Mouse (Mus musculus) kidney, embryonic 16.5 days (tissue): ENCODE data around the gene Arhgef10l. TPM values are rescaled to one million over a fixed set of nuclear protein-coding genes. Genes with fewer than 3 reads are reported as not detected.

ENCODE experiments used
- ATAC-seq: fragments of 200-750 bp; cut with Nextera tagmentation; 2 replicates; pipeline ENCODE4 v1.8.0; 2017; ENCODE audit warnings: moderate TSS enrichment; ENCODE audit not compliant: low FRiP score, low TSS enrichment
- H3K27ac ChIP-seq: fragments of 300-500 bp; sonication (generic); 2 replicates; pipeline ENCODE4 v1.5.1; 2014; ENCODE audit warnings: low read length
- H3K27me3 ChIP-seq: fragments of 300-500 bp; sonication (generic); 2 replicates; pipeline ENCODE4 v1.6.1; 2014; ENCODE audit warnings: low read length, control low read depth, mixed read lengths; ENCODE audit not compliant: insufficient read depth
- H3K36me3 ChIP-seq: fragments of 300-500 bp; sonication (generic); 2 replicates; pipeline ENCODE4 v1.6.1; 2014; ENCODE audit warnings: low read length, control low read depth, mixed read lengths; ENCODE audit not compliant: insufficient read depth
- H3K4me1 ChIP-seq: fragments of 300-500 bp; sonication (generic); 2 replicates; pipeline ENCODE4 v1.6.1; 2014; ENCODE audit warnings: low read length, control low read depth, mixed read lengths; ENCODE audit not compliant: insufficient read depth
- H3K4me2 ChIP-seq: fragments of 300-500 bp; sonication (generic); replicated peaks from 2 replicates; pipeline ENCODE4 v1.6.1; 2014; ENCODE audit warnings: low read depth, low read length
- H3K4me3 ChIP-seq: fragments of 300-500 bp; sonication (generic); 2 replicates; pipeline ENCODE4 v1.5.1; 2014; ENCODE audit warnings: mild to moderate bottlenecking, low read length
- H3K9ac ChIP-seq: fragments of 300-500 bp; sonication (generic); replicated peaks from 2 replicates; pipeline ENCODE4 v1.6.1; 2014; ENCODE audit warnings: low read length
- H3K9me3 ChIP-seq: fragments of 300-500 bp; sonication (generic); 2 replicates; pipeline ENCODE4 v1.6.1; 2016; ENCODE audit warnings: low read length, control low read depth
- WGBS: fragments of 180-500 bp; shearing (Covaris S2); extraction: QIAGEN DNeasy Blood & Tissue Kit; methylation state at CpG from one replicate; pipeline ENCODE4 v1.1.7; 2014; 5-methylcytosine and 5-hydroxymethylcytosine counted together
- polyA plus RNA-seq: library from polyadenylated mRNA; unstranded; fragments of >200 nt; fragmentation: Nextera tagmentation; extraction: Ambion mirVana; gene quantifications from 2 replicates; pipeline ENCODE4 v1.2.1, GENCODE M21; 2015

Gene Arhgef10l
- polyA plus RNA-seq, 1 experiment from 2014 or later: 25.4 TPM

DNA sequence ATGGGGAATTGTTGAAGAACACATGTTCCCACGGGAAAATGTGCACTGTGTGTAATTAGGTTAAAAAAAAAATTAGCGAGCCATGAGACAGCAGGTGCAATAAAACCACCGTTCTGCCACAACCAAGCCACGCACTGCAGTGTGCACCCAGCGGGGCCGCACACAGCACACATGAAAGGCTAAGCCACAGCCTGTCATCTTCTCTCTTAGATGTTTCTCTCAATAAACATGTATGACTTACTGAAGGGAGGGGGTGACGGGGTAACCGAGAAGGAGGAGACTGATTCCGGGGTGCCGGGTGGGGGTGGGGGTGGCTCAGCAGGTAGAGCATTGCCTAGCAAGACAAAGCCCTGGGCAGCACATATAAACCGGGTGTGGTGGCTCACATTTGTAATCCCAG is 64.7 kb downstream of the Arhgef10l start:
- 64% methylated on average over 11 of the region's 11 CpGs for WGBS
- ATAC-seq: no peak
- Histone ChIP-seq H3K9ac (no peak overlapping the region), H3K27me3 (no peaks in the 10 kb centered on the region), H3K4me1 (0 out of 2 replicates have a peak, but pooled peaks cover 2% of the 10 kb centered on the region), H3K9me3 (peaks cover 14% of the 10 kb centered on the region), H3K36me3 (peaks cover 18% of the 10 kb centered on the region), H3K4me2 (no peak overlapping the region), H3K4me3 (no peak overlapping the region), H3K27ac (no peak overlapping the region)

DNA sequence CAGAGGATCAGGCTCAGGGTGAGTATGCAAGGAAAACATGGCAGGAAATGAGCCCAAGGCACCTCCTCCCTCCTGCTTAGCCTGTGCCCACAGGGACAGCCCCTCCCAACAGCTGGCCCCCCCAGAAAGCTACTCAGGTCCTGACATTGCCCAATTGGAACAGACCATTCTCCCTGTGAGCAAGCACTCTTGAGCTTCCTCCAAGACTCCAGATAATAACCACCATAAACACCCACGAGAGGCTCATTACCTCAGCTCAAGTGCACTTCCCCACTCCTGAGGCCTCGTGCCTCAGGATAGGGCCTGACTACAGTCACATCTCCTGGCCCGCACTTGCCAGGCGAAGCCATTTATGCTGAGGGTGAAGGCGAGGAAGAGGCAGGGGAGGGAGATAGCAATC is 67.0 kb downstream of the Arhgef10l start:
- peaks cover 16% of the 10 kb centered on the region for H3K9me3 ChIP-seq
- H3K27ac ChIP-seq: no peak overlapping the region
- H3K4me3 ChIP-seq: no peak overlapping the region
- 75% methylated on average over 5 of the region's 5 CpGs for WGBS
- no peak for ATAC-seq
- H3K27me3 ChIP-seq: no peaks in the 10 kb centered on the region
- H3K9ac ChIP-seq: no peak overlapping the region
- H3K36me3 ChIP-seq: peaks cover 18% of the 10 kb centered on the region
- H3K4me1 ChIP-seq: 0 out of 2 replicates have a peak, but pooled peaks cover 3% of the 10 kb centered on the region
- no peak overlapping the region for H3K4me2 ChIP-seq

DNA sequence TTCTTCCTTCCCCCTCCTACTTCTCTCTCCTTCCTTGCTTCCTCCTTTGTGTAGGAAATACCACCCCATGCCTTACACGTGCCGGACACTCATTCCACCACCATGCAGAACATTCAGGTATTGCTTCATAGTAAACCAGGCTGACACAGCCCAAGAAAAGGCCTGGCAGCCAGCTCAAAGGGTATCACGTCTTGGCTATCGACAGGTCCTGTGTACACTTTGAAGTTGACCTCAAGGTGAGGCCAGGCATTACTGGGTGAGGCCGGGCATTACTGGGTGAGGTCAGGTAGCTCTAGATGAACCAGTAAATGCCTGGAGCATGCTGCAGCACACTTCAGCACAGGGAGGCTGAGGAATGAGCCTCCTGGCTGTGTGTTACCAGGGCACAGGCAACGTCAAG is 67.9 kb downstream of the Arhgef10l start:
- H3K9ac ChIP-seq: no peak overlapping the region
- H3K4me2 ChIP-seq: no peak overlapping the region
- no peaks in the 10 kb centered on the region for H3K27me3 ChIP-seq
- no peak overlapping the region for H3K4me3 ChIP-seq
- H3K4me1 ChIP-seq: peaks cover 3% of the 10 kb centered on the region; the same call in 1 of the 2 replicates
- peaks cover 18% of the 10 kb centered on the region for H3K36me3 ChIP-seq
- ATAC-seq: no peak
- no peak overlapping the region for H3K27ac ChIP-seq
- H3K9me3 ChIP-seq: peaks cover 16% of the 10 kb centered on the region
- WGBS: 95% methylated on average over 6 of the region's 6 CpGs

DNA sequence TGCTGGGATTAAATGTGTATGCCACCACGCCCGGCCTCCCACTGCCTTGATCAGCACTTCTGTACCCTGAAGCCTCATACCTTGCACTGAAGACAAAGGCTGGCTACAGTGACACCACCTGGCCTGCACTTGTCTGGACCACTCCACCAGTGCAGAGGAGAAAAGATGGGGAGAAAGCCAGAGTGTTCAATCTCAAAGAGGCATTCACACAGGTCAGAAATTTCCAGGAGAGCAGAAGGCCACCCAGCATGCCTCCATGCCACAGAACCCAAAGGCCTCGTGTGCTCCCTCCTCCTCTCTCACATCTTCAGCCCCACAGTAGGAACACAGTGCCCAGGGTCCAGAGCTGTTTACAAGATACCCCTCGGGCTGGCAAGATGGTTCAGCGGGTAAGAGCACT is 68.4 kb downstream of the Arhgef10l start:
- Histone ChIP-seq H3K27me3 (no peaks in the 10 kb centered on the region), H3K36me3 (peaks cover 18% of the 10 kb centered on the region), H3K9me3 (peaks cover 16% of the 10 kb centered on the region), H3K4me1 (peaks cover 3% of the 10 kb centered on the region; the same call in 1 of the 2 replicates), H3K4me3 (no peak overlapping the region), H3K4me2 (no peak overlapping the region), H3K27ac (no peak overlapping the region), H3K9ac (no peak overlapping the region)
- WGBS: 93% methylated on average over 5 of the region's 5 CpGs
- no peak for ATAC-seq

DNA sequence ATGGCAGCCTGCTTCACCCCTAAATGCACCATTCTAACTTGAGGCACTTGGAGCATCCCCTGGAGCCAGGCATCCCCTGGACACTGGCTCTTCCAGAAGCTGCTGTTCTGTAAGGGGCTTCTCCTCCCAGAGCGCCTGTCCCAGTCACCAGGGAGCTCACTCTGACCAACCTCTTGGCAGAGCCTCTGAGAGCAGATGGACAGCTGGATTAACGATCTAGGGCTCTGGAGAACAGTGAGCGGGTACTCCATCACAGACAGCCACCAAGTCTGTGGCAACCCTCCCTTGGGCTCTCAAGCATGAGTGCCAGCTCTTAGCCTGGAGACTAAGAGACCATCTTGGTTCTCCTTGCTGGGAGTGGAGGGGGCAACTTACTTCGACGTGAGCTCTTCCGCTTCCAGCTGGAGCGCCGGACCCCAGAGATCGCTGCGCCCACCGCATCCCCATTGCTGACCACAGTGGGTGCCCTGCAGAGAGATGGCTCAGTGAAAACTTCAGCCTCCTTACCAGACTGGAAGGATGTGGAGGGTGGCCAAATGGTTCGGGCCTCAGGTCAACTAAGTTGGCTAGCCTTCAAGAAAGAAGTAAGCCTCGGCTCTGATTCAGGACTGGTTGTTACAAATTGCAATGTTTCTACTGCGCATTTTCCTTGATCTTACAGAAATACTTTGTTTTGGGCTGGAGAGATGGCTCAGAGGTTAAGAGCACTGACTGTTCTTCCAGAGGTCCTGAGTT is 71.9 kb downstream of the Arhgef10l start:
- Histone ChIP-seq H3K36me3 (peaks cover 20% of the 10 kb centered on the region), H3K9me3 (peaks cover 16% of the 10 kb centered on the region), H3K4me2 (no peak overlapping the region), H3K4me1 (peaks cover 3% of the 10 kb centered on the region; the same call in 1 of the 2 replicates), H3K27me3 (no peaks in the 10 kb centered on the region), H3K27ac (peak overlapping the region; percentile 78), H3K9ac (no peak overlapping the region), H3K4me3 (no peak overlapping the region)
- 82% methylated on average over 14 of the region's 14 CpGs for WGBS
- ATAC-seq: 0 out of 2 replicates have a peak, but pooled peaks have one; percentile 8

DNA sequence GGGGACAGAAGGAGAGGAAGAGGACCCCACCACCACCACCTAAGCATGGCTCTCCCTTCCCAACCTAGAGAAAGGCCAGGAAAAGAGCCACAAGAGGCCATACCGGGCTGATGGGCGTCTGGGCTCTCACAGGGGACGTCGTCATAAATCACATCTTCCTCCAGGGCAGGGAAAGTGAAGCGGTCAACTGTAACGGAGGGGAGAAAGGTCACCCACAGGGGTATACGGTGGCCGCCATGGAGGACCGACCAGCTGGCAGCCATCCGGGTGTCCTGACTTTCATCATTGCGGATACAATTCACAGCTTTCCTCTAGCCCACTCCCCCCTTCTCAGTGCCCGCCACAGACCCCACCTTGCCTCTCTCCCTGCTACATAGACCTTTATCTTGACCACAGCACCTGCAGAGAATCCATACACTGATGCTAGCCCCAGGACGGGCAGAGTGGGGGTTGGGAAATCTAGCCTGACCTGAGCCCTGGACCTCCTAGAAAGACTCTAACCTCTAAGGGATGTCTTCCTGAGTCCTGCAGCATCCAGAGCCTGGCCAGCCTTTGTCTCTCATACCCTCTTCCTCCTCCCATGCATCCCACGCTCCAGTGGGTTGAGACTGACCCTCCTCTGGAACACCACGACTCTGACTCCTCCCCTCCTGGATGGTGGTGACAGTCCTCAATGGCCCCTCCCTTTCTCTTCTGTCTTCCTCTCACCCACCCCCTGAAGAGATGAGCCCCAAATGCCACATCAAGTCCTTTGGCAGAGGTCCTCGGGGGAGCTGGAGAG is 72.6 kb downstream of the Arhgef10l start:
- Histone ChIP-seq H3K4me1 (peaks cover 3% of the 10 kb centered on the region; the same call in 1 of the 2 replicates), H3K9me3 (peaks cover 16% of the 10 kb centered on the region), H3K4me2 (peak overlapping the region; percentile 6; the same call in 1 of the 2 replicates), H3K4me3 (no peak overlapping the region), H3K27me3 (no peaks in the 10 kb centered on the region), H3K36me3 (peaks cover 20% of the 10 kb centered on the region), H3K9ac (no peak overlapping the region; the same call in 1 of the 2 replicates), H3K27ac (peak overlapping the region; percentile 78)
- WGBS: 16% methylated on average over 16 of the region's 16 CpGs
- peak; percentile 79 for ATAC-seq

DNA sequence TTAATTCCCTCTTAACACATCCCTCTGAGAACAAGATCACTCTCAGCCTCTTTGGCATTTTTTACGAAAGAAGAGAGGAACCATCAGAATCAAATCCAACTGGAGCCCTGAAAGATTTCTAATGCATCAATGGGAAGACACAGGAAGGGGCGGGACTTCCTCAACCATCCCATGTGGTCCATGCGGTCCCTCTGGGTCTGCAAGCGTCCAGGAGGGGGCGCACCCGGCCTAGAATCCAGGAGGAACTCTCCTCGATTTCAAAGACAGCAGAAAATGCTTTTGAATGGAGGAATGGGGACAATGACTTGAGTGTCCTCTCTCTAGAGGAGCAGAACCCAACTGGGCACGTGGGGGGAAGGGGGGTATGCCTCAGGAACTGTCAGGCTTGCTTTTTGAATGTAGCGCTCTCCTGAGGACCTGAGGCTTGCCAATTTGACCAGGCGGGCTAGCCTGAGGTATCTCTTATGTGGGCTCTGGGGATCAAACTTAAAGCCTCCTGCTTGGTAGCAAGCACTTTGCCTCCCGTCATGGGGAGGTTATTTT is 73.5 kb downstream of the Arhgef10l start:
- 28% methylated on average over 11 of the region's 11 CpGs for WGBS
- Histone ChIP-seq H3K27me3 (no peaks in the 10 kb centered on the region), H3K4me3 (no peak overlapping the region), H3K4me2 (no peak overlapping the region), H3K9ac (no peak overlapping the region), H3K36me3 (peaks cover 17% of the 10 kb centered on the region), H3K9me3 (peaks cover 13% of the 10 kb centered on the region), H3K27ac (no peak overlapping the region; the same call in 1 of the 2 replicates), H3K4me1 (peaks cover 3% of the 10 kb centered on the region; the same call in 1 of the 2 replicates)
- ATAC-seq: peak; percentile 37; the same call in 1 of the 2 replicates

DNA sequence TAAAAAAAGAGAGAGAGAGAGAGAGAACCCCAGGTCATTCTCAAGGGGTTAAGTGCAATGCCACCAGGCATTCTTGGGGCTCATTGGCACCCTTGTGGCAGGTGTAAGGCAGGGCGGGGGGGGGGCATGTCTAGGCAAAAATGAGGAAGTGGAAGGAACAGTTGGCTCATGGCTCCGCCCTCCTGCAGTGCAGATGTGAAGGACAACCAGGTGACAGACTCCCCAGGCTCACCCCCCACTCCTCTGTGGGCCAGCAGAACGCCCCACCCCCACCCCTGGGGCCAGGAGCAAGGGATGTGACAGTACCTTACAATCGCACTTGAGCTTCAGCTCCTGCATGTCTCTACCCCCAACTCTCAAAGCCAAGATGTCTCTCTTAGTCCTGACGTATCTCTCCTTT is 79.3 kb downstream of the Arhgef10l start:
- Histone ChIP-seq H3K4me1 (peaks cover 8% of the 10 kb centered on the region; the same call in 1 of the 2 replicates), H3K27ac (no peak overlapping the region), H3K4me3 (no peak overlapping the region), H3K27me3 (no peaks in the 10 kb centered on the region), H3K9me3 (no peaks in the 10 kb centered on the region), H3K4me2 (no peak overlapping the region), H3K36me3 (peaks cover 13% of the 10 kb centered on the region; the same call in 1 of the 2 replicates), H3K9ac (no peak overlapping the region)
- ATAC-seq: no peak
- 73% methylated on average over 5 of the region's 5 CpGs for WGBS

DNA sequence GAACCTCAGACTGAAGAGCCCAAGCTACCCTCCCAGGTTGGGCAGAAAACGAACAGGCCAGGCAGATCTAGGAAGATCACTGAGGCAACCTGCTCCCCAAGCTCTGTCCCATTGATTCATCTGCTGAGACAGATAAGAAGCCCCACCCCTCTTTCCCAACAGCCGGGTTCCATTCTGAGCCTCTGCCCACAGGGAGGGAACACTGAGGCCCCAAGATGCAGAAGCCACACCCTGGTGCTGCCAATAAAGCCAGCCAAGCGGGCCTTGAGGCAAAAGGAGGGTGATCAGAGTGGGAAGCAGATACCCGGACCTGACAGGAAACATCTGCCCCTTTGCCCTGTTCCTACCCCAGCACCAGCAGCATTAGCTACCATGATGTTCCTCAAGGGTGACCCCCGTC is 81.6 kb downstream of the Arhgef10l start:
- no peaks in the 10 kb centered on the region for H3K9me3 ChIP-seq
- peaks cover 31% of the 10 kb centered on the region for H3K36me3 ChIP-seq
- no peak overlapping the region for H3K27ac ChIP-seq
- H3K4me2 ChIP-seq: no peak overlapping the region
- ATAC-seq: no peak
- WGBS: 48% methylated on average over 5 of the region's 5 CpGs
- no peak overlapping the region for H3K9ac ChIP-seq
- no peaks in the 10 kb centered on the region for H3K27me3 ChIP-seq
- peaks cover 8% of the 10 kb centered on the region; the same call in 1 of the 2 replicates for H3K4me1 ChIP-seq
- H3K4me3 ChIP-seq: no peak overlapping the region
